9 mouse cellular contexts compared by ENCODE assay signal in genomic region chr2:10736696-10737457, GRCm38 (mm10).
DNase-seq lines count a peak whose midpoint lies in the region; ATAC-seq and TF ChIP-seq lines count a peak whose summit lies in the region.
"Had no signal": no experiment of that assay in that cellular context is flagged by ENCODE, and none has a peak within 500 bp of the region (broad histone marks: within the 10 kb centered on the region; RNA-seq: fewer than 3 reads in every experiment).

No protein-coding gene starts in this region.

- H3K36me3 ChIP-seq in embryonic facial prominence, embryonic 13.5 days = no peaks in the 10 kb centered on the region
- no peaks in the 10 kb centered on the region for H3K36me3 ChIP-seq in hindbrain, postnatal 0 days (ENCODE audit: insufficient read depth, low read length)
- H3K36me3 ChIP-seq in neural tube, embryonic 13.5 days = no peaks in the 10 kb centered on the region

- ATAC-seq in embryonic facial prominence, embryonic 13.5 days (ENCODE audit: insufficient number of reproducible peaks, insufficient read depth, low FRiP score, low TSS enrichment, low read depth) = no peak
- ATAC-seq in hindbrain, postnatal 0 days = peak; percentile 86
- ATAC-seq in neural tube, embryonic 13.5 days (ENCODE audit: low read depth) = peak; percentile 92
- ATAC-seq in megakaryocyte, adult 5-6 weeks (ENCODE audit: poor library complexity, severe bottlenecking) = no peak

- intact Hi-C loops in heart, postnatal 25 days (cut with DNase I) = no loop called here

- no peaks in the 10 kb centered on the region for H3K9me3 ChIP-seq in embryonic facial prominence, embryonic 13.5 days
- H3K9me3 ChIP-seq in hindbrain, postnatal 0 days (ENCODE audit: low read length) = no peaks in the 10 kb centered on the region
- no peaks in the 10 kb centered on the region for H3K9me3 ChIP-seq in neural tube, embryonic 13.5 days

- DNase-seq in layer of hippocampus, adult 8-10 months (ENCODE audit: low spot score in 2 of 2) = peak; percentile 11 to 19
- no peak for DNase-seq in layer of hippocampus, adult 11-12 months (ENCODE audit: low spot score)
- DNase-seq in hindbrain, postnatal 0 days (ENCODE audit: low spot score) = peak; percentile 76
- no peak for DNase-seq in spleen, adult 18-20 months
- DNase-seq in heart, postnatal 25 days (ENCODE audit: low spot score) = no peak
- DNase-seq: adrenal gland, adult 2 months had no signal

- peak overlapping the region; percentile 49; the same call in 1 of the 2 replicates for H3K27ac ChIP-seq in embryonic facial prominence, embryonic 13.5 days
- H3K27ac ChIP-seq in hindbrain, postnatal 0 days = peak overlapping the region; percentile 27; the same call in 1 of the 2 replicates
- peak overlapping the region; percentile 50 for H3K27ac ChIP-seq in neural tube, embryonic 13.5 days (replicated peaks)

- H3K4me2 ChIP-seq in embryonic facial prominence, embryonic 13.5 days = peak overlapping the region; percentile 46
- H3K4me2 ChIP-seq in hindbrain, postnatal 0 days (ENCODE audit: low read depth, low read length) = peak overlapping the region; percentile 42
- peak overlapping the region; percentile 55 for H3K4me2 ChIP-seq in neural tube, embryonic 13.5 days

- no peaks in the 10 kb centered on the region for H3K27me3 ChIP-seq in embryonic facial prominence, embryonic 13.5 days
- H3K27me3 ChIP-seq in hindbrain, postnatal 0 days (ENCODE audit: insufficient read depth, low read length) = 0 out of 2 replicates have a peak, but pooled peaks cover 7% of the 10 kb centered on the region
- H3K27me3 ChIP-seq in neural tube, embryonic 13.5 days = peaks cover 44% of the 10 kb centered on the region

- no peak overlapping the region for H3K9ac ChIP-seq in embryonic facial prominence, embryonic 13.5 days
- no peak overlapping the region for H3K9ac ChIP-seq in hindbrain, postnatal 0 days (replicated peaks; ENCODE audit: low read length)
- peak overlapping the region; percentile 38; the same call in 1 of the 2 replicates for H3K9ac ChIP-seq in neural tube, embryonic 13.5 days

- no peak for TF ChIP-seq CTCF in hindbrain, postnatal 0 days (IDR thresholded peaks at IDR 0.05; ENCODE audit: low read depth)

- WGBS in embryonic facial prominence, embryonic 13.5 days = 26% methylated on average over 13 of the region's 13 CpGs
- WGBS in hindbrain, postnatal 0 days = 8% methylated on average over 13 of the region's 13 CpGs
- WGBS in neural tube, embryonic 13.5 days = 7% methylated on average over 13 of the region's 13 CpGs

- H3K4me3 ChIP-seq in embryonic facial prominence, embryonic 13.5 days = peak overlapping the region; percentile 6; the same call in 1 of the 2 replicates
- H3K4me3 ChIP-seq in hindbrain, postnatal 0 days (ENCODE audit: low read length) = peak overlapping the region; percentile 14
- peak overlapping the region; percentile 23 for H3K4me3 ChIP-seq in neural tube, embryonic 13.5 days

- 0 out of 2 replicates have a peak, but pooled peaks cover 5% of the 10 kb centered on the region for H3K4me1 ChIP-seq in embryonic facial prominence, embryonic 13.5 days
- H3K4me1 ChIP-seq in hindbrain, postnatal 0 days (ENCODE audit: insufficient read depth, low read length) = peaks cover 7% of the 10 kb centered on the region; the same call in 1 of the 2 replicates
- H3K4me1 ChIP-seq in neural tube, embryonic 13.5 days (replicated peaks) = peaks cover 15% of the 10 kb centered on the region

Comparison
In these comparisons a context has a peak if more than half of its experiments do, and no peak if none do; other contexts are left out.
1. DNase-seq: peak in layer of hippocampus, adult 8-10 months (2 of 2) and hindbrain, postnatal 0 days (single experiment); none in layer of hippocampus, adult 11-12 months (single experiment), spleen, adult 18-20 months (0 of 2) and heart, postnatal 25 days (single experiment).
2. ATAC-seq: peak in hindbrain, postnatal 0 days (single experiment) and neural tube, embryonic 13.5 days (single experiment); none in embryonic facial prominence, embryonic 13.5 days (single experiment) and megakaryocyte, adult 5-6 weeks (single experiment).
3. Peak in every context shown above with its lines, with median percentiles within 50 percentile points of each other: H3K27ac ChIP-seq, H3K4me2 ChIP-seq and H3K4me3 ChIP-seq.